Mouse (Mus musculus): ENCODE measurements at regions not wholly inside any gene's neighbourhood (a gene's known extent, or its start where the extent isn't known, plus 50 kb on each side); places are given as distances from the start of the nearest gene placed in this dataset.

DNA sequence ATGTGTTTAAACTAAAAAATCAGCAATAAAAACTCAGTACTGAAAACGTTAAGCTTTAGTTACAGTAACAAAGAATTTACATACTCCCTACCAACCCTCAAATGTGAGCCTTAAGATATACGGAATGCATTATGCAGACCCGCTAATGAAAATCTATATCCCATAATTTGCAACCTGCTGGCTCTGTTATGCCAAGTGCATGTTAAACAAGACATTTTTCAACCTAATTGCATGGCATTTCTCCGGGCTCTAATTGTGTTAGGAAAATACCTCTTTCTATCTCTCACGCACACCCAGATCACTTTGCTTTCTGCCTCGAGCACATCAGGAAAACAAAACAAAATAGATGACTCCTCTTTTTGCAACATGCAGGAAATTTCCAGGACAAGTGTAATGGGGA is 368.6 kb upstream of the Mctp2 start:
- H3K4me1 ChIP-seq (ENCODE audit: control insufficient read depth, insufficient read depth, low read length): no peaks in the 10 kb centered on the region
- H3K4me2 ChIP-seq (ENCODE audit: low read depth, low read length): no peak overlapping the region
- no peak overlapping the region; the same call in 1 of the 2 replicates for H3K9ac ChIP-seq (ENCODE audit: low read length)
- no peaks in the 10 kb centered on the region for H3K9me3 ChIP-seq (replicated peaks; ENCODE audit: control insufficient read depth, low read length)
- no peak for ATAC-seq (ENCODE audit: insufficient read depth, low FRiP score)
- H3K27ac ChIP-seq (ENCODE audit: low read length): no peak overlapping the region
- H3K4me3 ChIP-seq (replicated peaks; ENCODE audit: low read length): no peak overlapping the region
- 55% methylated on average over 6 of the region's 6 CpGs for WGBS
- H3K27me3 ChIP-seq (ENCODE audit: control insufficient read depth, insufficient read depth, low read length): no peaks in the 10 kb centered on the region
- no peaks in the 10 kb centered on the region for H3K36me3 ChIP-seq (ENCODE audit: control insufficient read depth, insufficient read depth, low read length)

GRCm38 (mm10) chr7:72685803-72686202 is 379.4 kb upstream of the Mctp2 start:
- H3K4me2 ChIP-seq (ENCODE audit: low read depth, low read length): no peak overlapping the region
- 0 out of 2 replicates have a peak, but pooled peaks cover 2% of the 10 kb centered on the region for H3K4me1 ChIP-seq (ENCODE audit: control insufficient read depth, insufficient read depth, low read length)
- whole genome bisulfite sequencing: 39% methylated on average over 2 of the region's 2 CpGs
- no peak overlapping the region for H3K9ac ChIP-seq (ENCODE audit: low read length)
- no peaks in the 10 kb centered on the region for H3K27me3 ChIP-seq (ENCODE audit: control insufficient read depth, insufficient read depth, low read length)
- no peaks in the 10 kb centered on the region for H3K36me3 ChIP-seq (ENCODE audit: control insufficient read depth, insufficient read depth, low read length)
- no peaks in the 10 kb centered on the region for H3K9me3 ChIP-seq (replicated peaks; ENCODE audit: control insufficient read depth, low read length)
- no peak overlapping the region for H3K27ac ChIP-seq (ENCODE audit: low read length)
- H3K4me3 ChIP-seq (replicated peaks; ENCODE audit: low read length): no peak overlapping the region
- no peak for ATAC-seq (ENCODE audit: insufficient read depth, low FRiP score)

DNA sequence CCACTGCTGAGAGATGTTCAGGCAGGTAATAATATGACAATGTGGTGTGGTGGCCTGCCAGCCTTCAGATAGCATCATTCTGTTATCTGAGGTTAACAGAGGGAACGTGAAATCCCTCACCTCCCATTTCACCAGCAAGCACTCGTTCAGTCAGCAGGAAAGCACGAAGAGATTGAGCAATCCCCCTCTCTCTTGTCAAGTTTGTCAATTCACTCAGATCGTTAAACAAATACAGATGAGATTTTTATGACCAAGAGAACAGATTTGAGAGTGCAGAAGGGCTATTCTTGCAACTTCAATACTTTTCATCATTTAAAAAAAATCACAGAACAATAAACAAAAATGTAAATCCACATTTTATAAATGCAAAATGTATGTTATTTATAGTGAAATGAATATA is 380.9 kb upstream of the Mctp2 start:
- no peaks in the 10 kb centered on the region for H3K9me3 ChIP-seq (replicated peaks; ENCODE audit: control insufficient read depth, low read length)
- no peak overlapping the region for H3K4me3 ChIP-seq (replicated peaks; ENCODE audit: low read length)
- ATAC-seq (ENCODE audit: insufficient read depth, low FRiP score): no peak
- H3K4me2 ChIP-seq (ENCODE audit: low read depth, low read length): no peak overlapping the region
- H3K36me3 ChIP-seq (ENCODE audit: control insufficient read depth, insufficient read depth, low read length): no peaks in the 10 kb centered on the region
- 42% methylated on average over 4 of the region's 4 CpGs for WGBS
- no peak overlapping the region for H3K9ac ChIP-seq (ENCODE audit: low read length)
- H3K4me1 ChIP-seq (ENCODE audit: control insufficient read depth, insufficient read depth, low read length): 0 out of 2 replicates have a peak, but pooled peaks cover 2% of the 10 kb centered on the region
- no peak overlapping the region for H3K27ac ChIP-seq (ENCODE audit: low read length)
- H3K27me3 ChIP-seq (ENCODE audit: control insufficient read depth, insufficient read depth, low read length): no peaks in the 10 kb centered on the region

DNA sequence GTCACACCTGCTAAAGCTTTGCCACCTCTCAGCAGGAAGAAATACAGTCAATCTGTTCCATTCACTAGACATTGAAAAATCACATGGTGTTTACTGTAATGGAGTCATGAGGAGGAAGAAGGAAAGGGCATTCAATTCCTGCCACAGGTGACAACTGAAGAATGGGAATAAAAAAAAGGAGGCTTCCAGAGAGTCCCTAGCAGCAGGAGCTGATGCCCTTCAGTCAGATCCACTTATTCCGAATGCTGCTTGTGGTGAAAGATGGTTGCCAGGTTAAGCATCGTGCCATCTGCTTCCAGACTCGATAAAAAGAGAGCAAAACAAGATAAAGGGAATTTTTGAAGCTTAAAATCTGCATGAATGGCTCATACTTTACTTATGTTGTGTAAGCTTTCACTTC is 385.0 kb upstream of the Mctp2 start:
- Histone ChIP-seq H3K4me2 (ENCODE audit: low read depth, low read length) (no peak overlapping the region), H3K9me3 (replicated peaks; ENCODE audit: control insufficient read depth, low read length) (no peaks in the 10 kb centered on the region), H3K27ac (ENCODE audit: low read length) (0 out of 2 replicates have a peak overlapping the region, but pooled peaks have one; percentile 62), H3K4me3 (replicated peaks; ENCODE audit: low read length) (no peak overlapping the region), H3K27me3 (ENCODE audit: control insufficient read depth, insufficient read depth, low read length) (no peaks in the 10 kb centered on the region), H3K4me1 (ENCODE audit: control insufficient read depth, insufficient read depth, low read length) (no peaks in the 10 kb centered on the region), H3K36me3 (ENCODE audit: control insufficient read depth, insufficient read depth, low read length) (no peaks in the 10 kb centered on the region), H3K9ac (ENCODE audit: low read length) (no peak overlapping the region)
- 75% methylated on average over 3 of the region's 3 CpGs for WGBS
- no peak for ATAC-seq (ENCODE audit: insufficient read depth, low FRiP score)

DNA sequence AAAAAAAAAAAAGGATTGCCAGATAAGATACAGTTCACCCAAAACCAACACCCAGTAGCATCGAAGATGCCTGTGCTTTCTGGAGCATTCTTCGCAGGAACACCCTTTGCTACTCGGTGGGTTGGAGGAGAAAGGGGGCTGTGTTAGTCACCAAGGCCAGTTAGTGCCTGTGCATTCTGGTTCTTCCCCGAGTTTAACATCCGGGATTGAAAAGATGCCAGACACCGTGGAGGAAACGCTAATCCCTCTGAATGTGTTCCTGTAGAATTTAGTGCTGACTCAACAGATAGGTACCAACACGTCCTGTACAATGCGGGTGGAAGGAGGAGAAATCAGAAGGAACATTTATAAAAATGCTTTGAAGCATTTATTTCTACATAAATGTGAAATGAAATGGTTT is 385.5 kb upstream of the Mctp2 start:
- Histone ChIP-seq H3K27ac (ENCODE audit: low read length) (no peak overlapping the region), H3K4me3 (replicated peaks; ENCODE audit: low read length) (no peak overlapping the region), H3K27me3 (ENCODE audit: control insufficient read depth, insufficient read depth, low read length) (no peaks in the 10 kb centered on the region), H3K4me1 (ENCODE audit: control insufficient read depth, insufficient read depth, low read length) (peaks cover 2% of the 10 kb centered on the region; the same call in 1 of the 2 replicates), H3K9ac (ENCODE audit: low read length) (no peak overlapping the region), H3K4me2 (ENCODE audit: low read depth, low read length) (no peak overlapping the region), H3K36me3 (ENCODE audit: control insufficient read depth, insufficient read depth, low read length) (no peaks in the 10 kb centered on the region), H3K9me3 (replicated peaks; ENCODE audit: control insufficient read depth, low read length) (no peaks in the 10 kb centered on the region)
- peak; percentile 37; the same call in 1 of the 2 replicates for ATAC-seq (ENCODE audit: insufficient read depth, low FRiP score)
- 66% methylated on average over 9 of the region's 9 CpGs for WGBS

- Histone ChIP-seq H3K27ac (ENCODE audit: low read length) (no peak overlapping the region), H3K9ac (ENCODE audit: low read length) (no peak overlapping the region), H3K4me2 (ENCODE audit: low read depth, low read length) (no peak overlapping the region), H3K27me3 (ENCODE audit: control insufficient read depth, insufficient read depth, low read length) (no peaks in the 10 kb centered on the region), H3K4me3 (replicated peaks; ENCODE audit: low read length) (no peak overlapping the region), H3K9me3 (replicated peaks; ENCODE audit: control insufficient read depth, low read length) (no peaks in the 10 kb centered on the region), H3K36me3 (ENCODE audit: control insufficient read depth, insufficient read depth, low read length) (no peaks in the 10 kb centered on the region), H3K4me1 (ENCODE audit: control insufficient read depth, insufficient read depth, low read length) (peaks cover 6% of the 10 kb centered on the region)
- ATAC-seq (ENCODE audit: insufficient read depth, low FRiP score): no peak
- 68% methylated on average over 3 of the region's 3 CpGs for WGBS
These were observed 390.3 kb upstream of the Mctp2 start for GRCm38 (mm10) chr7:72696736-72697135.

GRCm38 (mm10) chr7:72703652-72704341 is 397.4 kb upstream of the Mctp2 start:
- Histone ChIP-seq H3K4me1 (ENCODE audit: control insufficient read depth, insufficient read depth, low read length) (peaks cover 4% of the 10 kb centered on the region; the same call in 1 of the 2 replicates), H3K4me3 (replicated peaks; ENCODE audit: low read length) (no peak overlapping the region), H3K4me2 (ENCODE audit: low read depth, low read length) (no peak overlapping the region), H3K36me3 (ENCODE audit: control insufficient read depth, insufficient read depth, low read length) (no peaks in the 10 kb centered on the region), H3K9ac (ENCODE audit: low read length) (no peak overlapping the region), H3K27me3 (ENCODE audit: control insufficient read depth, insufficient read depth, low read length) (no peaks in the 10 kb centered on the region), H3K9me3 (replicated peaks; ENCODE audit: control insufficient read depth, low read length) (no peaks in the 10 kb centered on the region), H3K27ac (ENCODE audit: low read length) (no peak overlapping the region)
- WGBS: 56% methylated on average over 5 of the region's 5 CpGs
- no peak for ATAC-seq (ENCODE audit: insufficient read depth, low FRiP score)

GRCm38 (mm10) chr7:72711193-72712131 is 405.1 kb upstream of the Mctp2 start:
- Histone ChIP-seq H3K9ac (ENCODE audit: low read length) (no peak overlapping the region), H3K9me3 (replicated peaks; ENCODE audit: control insufficient read depth, low read length) (no peaks in the 10 kb centered on the region), H3K36me3 (ENCODE audit: control insufficient read depth, insufficient read depth, low read length) (no peaks in the 10 kb centered on the region), H3K27ac (ENCODE audit: low read length) (no peak overlapping the region; the same call in 1 of the 2 replicates), H3K4me1 (ENCODE audit: control insufficient read depth, insufficient read depth, low read length) (peaks cover 12% of the 10 kb centered on the region), H3K4me2 (ENCODE audit: low read depth, low read length) (no peak overlapping the region), H3K27me3 (ENCODE audit: control insufficient read depth, insufficient read depth, low read length) (no peaks in the 10 kb centered on the region), H3K4me3 (replicated peaks; ENCODE audit: low read length) (no peak overlapping the region)
- ATAC-seq (ENCODE audit: insufficient read depth, low FRiP score): peak; percentile 58; the same call in 1 of the 2 replicates
- WGBS: 32% methylated on average over 8 of the region's 8 CpGs

DNA sequence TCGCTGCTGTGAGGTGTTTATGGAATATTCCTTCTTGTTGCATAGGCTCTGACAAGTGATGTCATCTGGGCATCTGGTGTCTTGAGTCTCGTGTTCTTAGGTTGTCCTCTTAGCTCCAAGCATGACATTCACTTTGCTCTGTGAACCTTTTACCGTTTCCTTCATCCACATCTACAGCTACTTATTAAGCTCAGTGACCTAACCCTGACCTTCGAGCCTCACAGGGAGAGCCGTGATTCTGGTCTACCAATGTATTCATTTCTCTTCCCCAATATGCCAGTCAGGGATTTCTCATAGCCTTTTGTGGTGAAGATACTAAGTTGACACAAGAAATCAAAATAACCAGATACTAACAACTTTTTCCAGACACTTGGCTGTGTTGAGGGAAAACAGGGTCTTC is 409.0 kb upstream of the Mctp2 start:
- WGBS: 75% methylated on average over 5 of the region's 5 CpGs
- H3K9me3 ChIP-seq (replicated peaks; ENCODE audit: control insufficient read depth, low read length): no peaks in the 10 kb centered on the region
- no peak overlapping the region for H3K4me2 ChIP-seq (ENCODE audit: low read depth, low read length)
- H3K36me3 ChIP-seq (ENCODE audit: control insufficient read depth, insufficient read depth, low read length): no peaks in the 10 kb centered on the region
- peaks cover 12% of the 10 kb centered on the region for H3K4me1 ChIP-seq (ENCODE audit: control insufficient read depth, insufficient read depth, low read length)
- H3K27me3 ChIP-seq (ENCODE audit: control insufficient read depth, insufficient read depth, low read length): no peaks in the 10 kb centered on the region
- no peak overlapping the region for H3K27ac ChIP-seq (ENCODE audit: low read length)
- H3K9ac ChIP-seq (ENCODE audit: low read length): no peak overlapping the region
- H3K4me3 ChIP-seq (replicated peaks; ENCODE audit: low read length): no peak overlapping the region
- no peak for ATAC-seq (ENCODE audit: insufficient read depth, low FRiP score)
